ENCODE assay signal across 9 mouse cellular contexts in genomic region chr10:58652045-58652417, GRCm38 (mm10). TPM values are rescaled to one million over a fixed set of nuclear protein-coding genes. Genes with fewer than 3 reads are reported as not detected.
A peak's percentile ranks its signal among the peaks of the same experiment; 100 is the strongest.
DNase-seq lines count a peak whose midpoint lies in the region; ATAC-seq lines count a peak whose summit lies in the region.
"Had no signal": no experiment of that assay in that cellular context is flagged by ENCODE, and none has a peak within 500 bp of the region (broad histone marks: within the 10 kb centered on the region; RNA-seq: fewer than 3 reads in every experiment).

No protein-coding gene starts in this region.

- no peaks in the 10 kb centered on the region for H3K27me3 ChIP-seq in lung, embryonic 15.5 days
- H3K27me3 ChIP-seq in forebrain, embryonic 14.5 days (replicated peaks; ENCODE audit: control insufficient read depth, insufficient read depth, low read length), result peaks cover 3% of the 10 kb centered on the region
- no peaks in the 10 kb centered on the region for H3K27me3 ChIP-seq in limb, embryonic 11.5 days (ENCODE audit: control insufficient read depth, insufficient read depth, low read length)
- no peaks in the 10 kb centered on the region for H3K27me3 ChIP-seq in stomach, embryonic 14.5 days (ENCODE audit: control insufficient read depth, insufficient read depth, low read length)

- no peak overlapping the region for H3K9ac ChIP-seq in lung, embryonic 15.5 days
- H3K9ac ChIP-seq in forebrain, embryonic 14.5 days (ENCODE audit: low read length), result no peak overlapping the region; the same call in 1 of the 2 replicates
- H3K9ac ChIP-seq in limb, embryonic 11.5 days (ENCODE audit: low read length), result no peak overlapping the region
- H3K9ac ChIP-seq in stomach, embryonic 14.5 days (replicated peaks; ENCODE audit: low read depth, low read length), result no peak overlapping the region

- H3K4me1 ChIP-seq in lung, embryonic 15.5 days, result peaks cover 23% of the 10 kb centered on the region
- H3K4me1 ChIP-seq in forebrain, embryonic 14.5 days (ENCODE audit: control insufficient read depth, insufficient read depth, low read length), result peaks cover 20% of the 10 kb centered on the region
- peaks cover 4% of the 10 kb centered on the region; the same call in 1 of the 2 replicates for H3K4me1 ChIP-seq in limb, embryonic 11.5 days (ENCODE audit: control insufficient read depth, insufficient read depth, low read length)
- peaks cover 16% of the 10 kb centered on the region for H3K4me1 ChIP-seq in stomach, embryonic 14.5 days (ENCODE audit: control insufficient read depth, insufficient read depth, low read length)

- no peaks in the 10 kb centered on the region for H3K36me3 ChIP-seq in lung, embryonic 15.5 days
- no peaks in the 10 kb centered on the region for H3K36me3 ChIP-seq in forebrain, embryonic 14.5 days (ENCODE audit: control insufficient read depth, insufficient read depth, low read length)
- H3K36me3 ChIP-seq in limb, embryonic 11.5 days (ENCODE audit: control insufficient read depth, insufficient read depth, low read length), result no peaks in the 10 kb centered on the region
- no peaks in the 10 kb centered on the region for H3K36me3 ChIP-seq in stomach, embryonic 14.5 days (ENCODE audit: control insufficient read depth, insufficient read depth, low read length)

- H3K27ac ChIP-seq in lung, embryonic 15.5 days, result 0 out of 2 replicates have a peak overlapping the region, but pooled peaks have one; percentile 12
- no peak overlapping the region for H3K27ac ChIP-seq in forebrain, embryonic 14.5 days (ENCODE audit: low read depth, low read length)
- no peak overlapping the region for H3K27ac ChIP-seq in limb, embryonic 11.5 days (replicated peaks; ENCODE audit: low read depth, low read length)
- H3K27ac ChIP-seq in stomach, embryonic 14.5 days (ENCODE audit: low read length), result peak overlapping the region; percentile 34; the same call in 1 of the 2 replicates

- WGBS in lung, embryonic 15.5 days, result 3% methylated on average over 9 of the region's 9 CpGs
- 2% methylated on average over 9 of the region's 9 CpGs for WGBS in forebrain, embryonic 14.5 days
- under 1% methylated on average over 9 of the region's 9 CpGs for WGBS in limb, embryonic 11.5 days
- 2% methylated on average over 9 of the region's 9 CpGs for WGBS in stomach, embryonic 14.5 days

- H3K4me3 ChIP-seq in lung, embryonic 15.5 days, result no peak overlapping the region
- H3K4me3 ChIP-seq in forebrain, embryonic 14.5 days (ENCODE audit: low read depth, low read length), result no peak overlapping the region
- H3K4me3 ChIP-seq in limb, embryonic 11.5 days (ENCODE audit: low read depth, low read length), result no peak overlapping the region
- no peak overlapping the region for H3K4me3 ChIP-seq in stomach, embryonic 14.5 days (ENCODE audit: low read depth, low read length)

- no peak for ATAC-seq in lung, embryonic 15.5 days (ENCODE audit: borderline replicate concordance, extremely low read depth, low FRiP score, low TSS enrichment)
- peak; percentile 75 for ATAC-seq in forebrain, embryonic 14.5 days
- ATAC-seq in limb, embryonic 11.5 days (ENCODE audit: insufficient number of reproducible peaks, low FRiP score, low TSS enrichment, low read depth), result no peak
- ATAC-seq in stomach, embryonic 14.5 days (ENCODE audit: insufficient number of reproducible peaks, insufficient read depth, low FRiP score, low read depth), result 0 out of 2 replicates have a peak, but pooled peaks have one; percentile 8

- H3K4me2 ChIP-seq in lung, embryonic 15.5 days, result peak overlapping the region; percentile 39
- H3K4me2 ChIP-seq in forebrain, embryonic 14.5 days (ENCODE audit: low read length), result peak overlapping the region; percentile 41
- peak overlapping the region; percentile 43 for H3K4me2 ChIP-seq in limb, embryonic 11.5 days (ENCODE audit: low read depth, severe bottlenecking)
- H3K4me2 ChIP-seq in stomach, embryonic 14.5 days (replicated peaks; ENCODE audit: low read depth, low read length), result peak overlapping the region; percentile 33

- H3K9me3 ChIP-seq in lung, embryonic 15.5 days, result no peaks in the 10 kb centered on the region
- H3K9me3 ChIP-seq in forebrain, embryonic 14.5 days (replicated peaks; ENCODE audit: control insufficient read depth, low read length), result no peaks in the 10 kb centered on the region; the same call in 1 of the 2 replicates
- no peaks in the 10 kb centered on the region for H3K9me3 ChIP-seq in limb, embryonic 11.5 days (ENCODE audit: control insufficient read depth, low read length)
- no peaks in the 10 kb centered on the region for H3K9me3 ChIP-seq in stomach, embryonic 14.5 days (ENCODE audit: control insufficient read depth, low read depth, low read length)

- DNase-seq in lung, postnatal 25 days (ENCODE audit: low spot score), result no peak
- DNase-seq in forebrain, embryonic 14.5 days (ENCODE audit: low spot score), result peak; percentile 77
- DNase-seq in limb, embryonic 11.5 days (ENCODE audit: low spot score), result peak; percentile 50
- no peak for DNase-seq in cerebellum, adult 8-10 months
- no peak for DNase-seq in right cerebral cortex, postnatal 25 days
- DNase-seq: cerebellum, adult 9-11 months; gastrocnemius, postnatal 25 days had no signal

RNA-seq across cellular contexts. Expression of gene Edar, which starts 23.4 kb away (rescaled TPM):
- polyA plus RNA-seq in lung, embryonic 15.5 days (2015; fragmentation: Nextera tagmentation; extraction: Ambion mirVana), result 0.35 and 0.40 TPM in 2 replicates
- polyA plus RNA-seq in forebrain, embryonic 14.5 days (2014; fragmentation: Nextera tagmentation; extraction: Ambion mirVana), result 0.89 and 0.98 TPM in 2 replicates
- 2.5 and 3.0 TPM in 2 replicates for polyA plus RNA-seq in limb, embryonic 11.5 days (2014; fragmentation: Nextera tagmentation; extraction: Ambion mirVana)
- polyA plus RNA-seq in stomach, embryonic 14.5 days (2014; fragmentation: Nextera tagmentation; extraction: Ambion mirVana), result 3.5 and 4.5 TPM in 2 replicates

Comparison
In these comparisons a context has a peak if more than half of its experiments do, and no peak if none do; other contexts are left out.
1. ATAC-seq: peak in forebrain, embryonic 14.5 days (single experiment) and stomach, embryonic 14.5 days (single experiment); none in lung, embryonic 15.5 days (single experiment) and limb, embryonic 11.5 days (single experiment).
2. H3K27ac ChIP-seq: peak in lung, embryonic 15.5 days (single experiment) and stomach, embryonic 14.5 days (single experiment); none in forebrain, embryonic 14.5 days (single experiment) and limb, embryonic 11.5 days (single experiment).
3. DNase-seq: peak in forebrain, embryonic 14.5 days (single experiment) and limb, embryonic 11.5 days (single experiment); none in lung, postnatal 25 days (single experiment), cerebellum, adult 8-10 months (single experiment) and right cerebral cortex, postnatal 25 days (single experiment).
4. Peak in every context shown above with its lines, with median percentiles within 50 percentile points of each other: H3K4me2 ChIP-seq.